Mouse (Mus musculus): ENCODE data around the gene Gna13.

DNA sequence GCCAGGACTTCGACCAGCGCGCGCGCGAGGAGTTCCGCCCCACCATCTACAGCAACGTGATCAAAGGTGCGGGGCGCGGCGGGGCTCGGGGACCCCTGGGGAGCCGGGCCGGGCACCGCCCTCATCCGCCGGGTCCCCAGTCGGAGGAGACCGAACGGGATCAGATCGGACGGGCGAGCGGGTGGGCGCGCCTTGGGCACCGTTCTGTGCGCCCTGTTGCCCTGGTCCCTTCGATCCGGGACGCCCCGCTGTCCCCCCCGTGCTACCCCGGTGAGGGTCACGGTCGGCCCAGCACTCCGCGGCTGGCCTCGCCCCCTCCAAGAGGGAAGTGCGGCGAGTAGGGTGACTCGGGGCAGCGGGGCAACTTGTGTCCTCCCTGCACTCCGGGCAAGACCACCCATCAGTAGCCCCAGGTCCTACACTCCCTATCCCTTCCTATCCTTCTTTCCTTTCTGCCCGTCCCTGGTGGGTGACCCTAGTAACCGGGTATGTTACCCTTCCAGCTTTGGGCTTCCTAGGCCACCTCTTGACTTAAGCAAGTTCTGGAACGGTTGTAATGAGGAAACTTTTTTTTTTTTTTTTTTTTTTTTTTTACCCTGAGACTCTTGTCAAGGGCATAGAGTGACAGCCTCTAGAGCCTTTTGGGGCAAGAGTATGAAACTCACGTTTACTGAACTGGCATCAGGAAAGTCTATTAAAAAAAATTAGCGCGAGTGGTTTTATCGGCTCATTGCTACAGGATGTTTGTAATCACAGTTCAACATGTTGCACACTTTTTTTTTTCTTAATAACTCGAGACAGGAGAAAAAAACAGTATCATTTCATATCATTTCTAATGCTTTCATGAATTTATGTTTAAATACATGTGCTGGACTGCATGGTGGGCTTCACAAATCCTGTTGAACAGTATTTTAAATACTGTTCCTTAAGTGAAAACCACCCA, 831 bp downstream of the Gna13 start:
- no peak for TF ChIP-seq CTCF (IDR thresholded peaks at IDR 0.05; ENCODE audit: low read depth)
- no peak for TF ChIP-seq EP300 (optimal IDR thresholded peaks at IDR 0.05)
